Mouse (Mus musculus) bone marrow, adult 2 months (tissue): Measurements from ENCODE around the gene Art4.
A peak's percentile ranks its signal among the peaks of the same experiment; 100 is the strongest.

Experiments used
- CTCF ChIP-seq: fragments of 200-500 bp; IDR thresholded peaks from 2 replicates; pipeline ENCODE4 v1.5.1; 2011; ENCODE audit warnings: low read length, control low read depth; ENCODE audit not compliant: control insufficient read depth, insufficient read depth
- POLR2A ChIP-seq: fragments of 200-500 bp; IDR thresholded peaks from 2 replicates; pipeline ENCODE4 v1.6.1; 2011; ENCODE audit warnings: low read depth, mild to moderate bottlenecking, control low read depth, low read length, borderline replicate concordance; ENCODE audit not compliant: control insufficient read depth

DNA sequence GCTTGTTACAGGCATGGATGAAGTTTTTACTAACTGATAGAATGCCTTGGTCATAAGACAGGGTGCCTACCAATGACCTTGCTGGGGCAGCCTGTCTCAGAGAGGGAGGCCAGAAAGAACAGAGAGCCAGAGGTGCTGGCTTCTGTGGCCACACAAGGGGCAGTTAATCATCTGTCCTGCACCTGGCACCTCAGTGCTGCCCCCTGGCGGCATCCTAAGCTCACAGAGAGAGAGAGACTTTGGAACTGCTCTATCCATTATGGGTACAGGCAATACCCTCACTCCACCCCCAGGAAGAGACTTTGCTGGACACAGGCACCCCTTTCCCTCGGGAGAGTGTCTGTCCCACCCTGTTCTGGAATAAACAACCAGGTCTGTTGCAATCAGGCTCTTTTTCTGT is 9.7 kb downstream of the Art4 start:
- TF ChIP-seq CTCF (peak; percentile 85), POLR2A (no peak)
